Mouse (Mus musculus) intestine, embryonic 14.5 days (tissue): ENCODE results near the gene Gpx4. TPM values are rescaled to one million over a fixed set of nuclear protein-coding genes. Genes with fewer than 3 reads are reported as not detected.
A peak's percentile ranks its signal among the peaks of the same experiment; 100 is the strongest.

Source experiments
- ATAC-seq: fragments of 200-750 bp; cut with Nextera tagmentation; replicated peaks from 2 replicates; pipeline ENCODE4 v1.8.0; 2017; ENCODE audit warnings: low read depth, moderate number of reproducible peaks, moderate TSS enrichment, moderate library complexity; ENCODE audit not compliant: low FRiP score, low TSS enrichment
- DNase-seq: peaks from one replicate; pipeline ENCODE4 v3.0.0-alpha.2; 2018; ENCODE audit warnings: low spot score
- H3K27ac ChIP-seq: fragments of 300-500 bp; sonication (generic); 2 replicates; pipeline ENCODE4 v1.5.1; 2014; ENCODE audit warnings: low read depth, mild to moderate bottlenecking, control low read depth
- H3K27me3 ChIP-seq: fragments of 300-500 bp; sonication (generic); replicated peaks from 2 replicates; pipeline ENCODE4 v1.6.1; 2014; ENCODE audit warnings: low read length, control low read depth; ENCODE audit not compliant: control insufficient read depth, insufficient read depth
- H3K36me3 ChIP-seq: fragments of 300-500 bp; sonication (generic); 2 replicates; pipeline ENCODE4 v1.6.1; 2014; ENCODE audit warnings: low read length, control low read depth; ENCODE audit not compliant: control insufficient read depth, insufficient read depth
- H3K4me1 ChIP-seq: fragments of 300-500 bp; sonication (generic); replicated peaks from 2 replicates; pipeline ENCODE4 v1.6.1; 2014; ENCODE audit warnings: low read length, control low read depth, mixed read lengths; ENCODE audit not compliant: control insufficient read depth, insufficient read depth
- H3K4me2 ChIP-seq: fragments of 300-500 bp; sonication (generic); 2 replicates; pipeline ENCODE4 v1.6.1; 2014; ENCODE audit warnings: low read length
- H3K4me3 ChIP-seq: fragments of 300-500 bp; sonication (generic); 2 replicates; pipeline ENCODE4 v1.5.1; 2014; ENCODE audit warnings: low read depth, low read length, control low read depth, mixed read lengths
- H3K9ac ChIP-seq: fragments of 300-500 bp; sonication (generic); 2 replicates; pipeline ENCODE4 v1.6.1; 2014; ENCODE audit warnings: mild to moderate bottlenecking, low read length
- H3K9me3 ChIP-seq: fragments of 300-500 bp; sonication (generic); 2 replicates; pipeline ENCODE4 v1.6.1; 2016; ENCODE audit warnings: low read length, control low read depth; ENCODE audit not compliant: control insufficient read depth
- WGBS: fragments of 180-500 bp; shearing (Covaris S2); extraction: QIAGEN DNeasy Blood & Tissue Kit; methylation state at CpG from one replicate; pipeline ENCODE4 v1.1.7; 2014; 5-methylcytosine and 5-hydroxymethylcytosine counted together
- polyA plus RNA-seq: library from polyadenylated mRNA; unstranded; fragments of >200 nt; fragmentation: Nextera tagmentation; extraction: Ambion mirVana; gene quantifications from 2 replicates; pipeline ENCODE4 v1.2.1, GENCODE M21; 2014

Gene Gpx4
- polyA plus RNA-seq, 1 experiment from 2014 or later = 623 TPM

GRCm38 (mm10) chr10:80014484-80015290 is 32.3 kb upstream of the Gpx4 start:
- Histone ChIP-seq H3K4me3 (no peak overlapping the region), H3K4me1 (peaks cover 10% of the 10 kb centered on the region; the same call in 1 of the 2 replicates), H3K9ac (no peak overlapping the region), H3K27ac (no peak overlapping the region), H3K27me3 (peaks cover 32% of the 10 kb centered on the region), H3K36me3 (peaks cover 11% of the 10 kb centered on the region; the same call in 1 of the 2 replicates), H3K9me3 (peaks cover 17% of the 10 kb centered on the region), H3K4me2 (no peak overlapping the region)
- ATAC-seq (no peak), DNase-seq (no peak)
- WGBS = 25% methylated on average over 28 of the region's 28 CpGs

GRCm38 (mm10) chr10:80015583-80015982 is 31.4 kb upstream of the Gpx4 start:
- peaks cover 5% of the 10 kb centered on the region; the same call in 1 of the 2 replicates for H3K36me3 ChIP-seq
- peaks cover 8% of the 10 kb centered on the region for H3K9me3 ChIP-seq
- WGBS = 68% methylated on average over 10 of the region's 10 CpGs
- peaks cover 14% of the 10 kb centered on the region; the same call in 1 of the 2 replicates for H3K4me1 ChIP-seq
- no peak overlapping the region for H3K4me3 ChIP-seq
- peaks cover 32% of the 10 kb centered on the region for H3K27me3 ChIP-seq
- H3K27ac ChIP-seq = no peak overlapping the region
- H3K4me2 ChIP-seq = no peak overlapping the region
- ATAC-seq (no peak), DNase-seq (no peak)
- H3K9ac ChIP-seq = no peak overlapping the region

- Histone ChIP-seq H3K4me2 (no peak within 1 kb of the TSS), H3K27ac (no peak within 1 kb of the TSS), H3K36me3 (no peaks in the 10 kb centered on the region), H3K9ac (no peak within 1 kb of the TSS), H3K27me3 (peaks cover 32% of the 10 kb centered on the region), H3K9me3 (no peaks in the 10 kb centered on the region), H3K4me1 (peaks cover 14% of the 10 kb centered on the region; the same call in 1 of the 2 replicates), H3K4me3 (0 out of 2 replicates have a peak within 1 kb of the TSS, but pooled peaks have one; percentile 6)
- ATAC-seq (no peak), DNase-seq (no peak)
- 71% methylated on average over 11 of the region's 11 CpGs for whole genome bisulfite sequencing
These were observed 30.5 kb upstream of the Gpx4 start, which contains the start of gene Arhgap45 for GRCm38 (mm10) chr10:80016511-80016910. Gene Arhgap45 (plus strand): TSS chr10:80016653.

- 0 out of 2 replicates have a peak overlapping the region, but pooled peaks have one; percentile 6 for H3K4me3 ChIP-seq
- H3K36me3 ChIP-seq = 0 out of 2 replicates have a peak, but pooled peaks cover under 1% of the 10 kb centered on the region
- no peak overlapping the region for H3K27ac ChIP-seq
- peaks cover 29% of the 10 kb centered on the region for H3K27me3 ChIP-seq
- ATAC-seq (no peak), DNase-seq (no peak)
- 92% methylated on average over 10 of the region's 10 CpGs for WGBS
- H3K9ac ChIP-seq = no peak overlapping the region
- no peak overlapping the region for H3K4me2 ChIP-seq
- H3K4me1 ChIP-seq = peaks cover 14% of the 10 kb centered on the region; the same call in 1 of the 2 replicates
- H3K9me3 ChIP-seq = no peaks in the 10 kb centered on the region
These were observed 30.0 kb upstream of the Gpx4 start for GRCm38 (mm10) chr10:80016931-80017330.

GRCm38 (mm10) chr10:80017361-80017760 is 29.6 kb upstream of the Gpx4 start:
- no peak overlapping the region for H3K9ac ChIP-seq
- H3K36me3 ChIP-seq = 0 out of 2 replicates have a peak, but pooled peaks cover 3% of the 10 kb centered on the region
- H3K27me3 ChIP-seq = peaks cover 29% of the 10 kb centered on the region
- H3K4me3 ChIP-seq = no peak overlapping the region
- no peak overlapping the region for H3K4me2 ChIP-seq
- H3K4me1 ChIP-seq = peaks cover 14% of the 10 kb centered on the region; the same call in 1 of the 2 replicates
- no peak for ATAC-seq
- H3K27ac ChIP-seq = no peak overlapping the region
- H3K9me3 ChIP-seq = no peaks in the 10 kb centered on the region
- WGBS = 74% methylated on average over 3 of the region's 3 CpGs
- no peak for DNase-seq

GRCm38 (mm10) chr10:80017771-80018170 is 29.2 kb upstream of the Gpx4 start:
- 0 out of 2 replicates have a peak, but pooled peaks cover 3% of the 10 kb centered on the region for H3K36me3 ChIP-seq
- ATAC-seq (no peak), DNase-seq (no peak)
- WGBS = 84% methylated on average over 14 of the region's 14 CpGs
- H3K4me2 ChIP-seq = no peak overlapping the region
- no peak overlapping the region for H3K9ac ChIP-seq
- H3K27me3 ChIP-seq = peaks cover 27% of the 10 kb centered on the region
- peaks cover 14% of the 10 kb centered on the region; the same call in 1 of the 2 replicates for H3K4me1 ChIP-seq
- no peak overlapping the region for H3K27ac ChIP-seq
- H3K9me3 ChIP-seq = no peaks in the 10 kb centered on the region
- no peak overlapping the region for H3K4me3 ChIP-seq

GRCm38 (mm10) chr10:80018739-80019297 is 28.1 kb upstream of the Gpx4 start:
- Histone ChIP-seq H3K4me2 (peak overlapping the region; percentile 47), H3K9ac (no peak overlapping the region), H3K27ac (no peak overlapping the region; the same call in 1 of the 2 replicates), H3K4me3 (no peak overlapping the region), H3K9me3 (no peaks in the 10 kb centered on the region), H3K27me3 (peaks cover 17% of the 10 kb centered on the region), H3K4me1 (peaks cover 14% of the 10 kb centered on the region; the same call in 1 of the 2 replicates), H3K36me3 (0 out of 2 replicates have a peak, but pooled peaks cover 3% of the 10 kb centered on the region)
- peak; percentile 70 for DNase-seq
- 6% methylated on average over 14 of the region's 15 CpGs for WGBS
- peak; percentile 61 for ATAC-seq

GRCm38 (mm10) chr10:80019471-80020131 is 27.4 kb upstream of the Gpx4 start:
- Histone ChIP-seq H3K27ac (peak overlapping the region; percentile 52), H3K4me2 (peak overlapping the region; percentile 47), H3K27me3 (peaks cover 9% of the 10 kb centered on the region), H3K4me3 (peak overlapping the region; percentile 27), H3K36me3 (0 out of 2 replicates have a peak, but pooled peaks cover 3% of the 10 kb centered on the region), H3K9me3 (no peaks in the 10 kb centered on the region), H3K4me1 (peaks cover 14% of the 10 kb centered on the region; the same call in 1 of the 2 replicates), H3K9ac (peak overlapping the region; percentile 53)
- DNase-seq = peak; percentile 71
- ATAC-seq = peak; percentile 75
- WGBS = 8% methylated on average over 20 of the region's 20 CpGs
